Mouse (Mus musculus) ES-E14 (cell line): ENCODE measurements around the gene E130309D02Rik. TPM values are rescaled to one million over a fixed set of nuclear protein-coding genes. Genes with fewer than 3 reads are reported as not detected.
A peak's percentile ranks its signal among the peaks of the same experiment; 100 is the strongest.

Experiments
- DNase-seq: peaks from one replicate; pipeline ENCODE4 v3.0.0-alpha.2; 2013; ENCODE audit warnings: low read depth, low spot score
- H3K27ac ChIP-seq: 2 replicates; pipeline ENCODE4 v1.5.1; 2012; ENCODE audit warnings: low read depth, mild to moderate bottlenecking, low read length, moderate library complexity, mixed read lengths; ENCODE audit not compliant: poor library complexity, insufficient read depth, severe bottlenecking
- H3K36me3 ChIP-seq: 2 replicates; pipeline ENCODE4 v1.6.1; 2012; ENCODE audit warnings: mild to moderate bottlenecking, low read length, moderate library complexity, mixed read lengths; ENCODE audit not compliant: control insufficient read depth, poor library complexity, insufficient read depth, severe bottlenecking
- H3K4me1 ChIP-seq, 2 experiments: fragments of 150-350 bp in 1 of 2; sonication (generic) in 1 of 2; 2 replicates each; pipeline ENCODE4 v1.6.1; 2012; ENCODE audit warnings: low read length in 2 of 2, mild to moderate bottlenecking in 1 of 2, mixed read lengths in 1 of 2; ENCODE audit not compliant: control insufficient read depth in 2 of 2, insufficient read depth in 2 of 2, poor library complexity in 1 of 2
- H3K4me3 ChIP-seq, 2 experiments: fragments of 150-350 bp in 1 of 2; sonication (generic) in 1 of 2; 2 replicates each; pipeline ENCODE4 v1.5.1; 2012; ENCODE audit warnings: low read length in 2 of 2, low read depth in 1 of 2, mild to moderate bottlenecking in 1 of 2, mixed read lengths in 1 of 2; ENCODE audit not compliant: insufficient read depth in 1 of 2, poor library complexity in 1 of 2, severe bottlenecking in 1 of 2
- H3K9ac ChIP-seq: 2 replicates; pipeline ENCODE4 v1.6.1; 2012; ENCODE audit warnings: low read depth, mild to moderate bottlenecking, low read length, mixed read lengths; ENCODE audit not compliant: poor library complexity, insufficient read depth, severe bottlenecking
- H3K9me3 ChIP-seq: fragments of 150-350 bp; sonication (generic); 2 replicates; pipeline ENCODE4 v1.6.1; 2012; ENCODE audit warnings: low read depth, mild to moderate bottlenecking, low read length; ENCODE audit not compliant: control insufficient read depth, insufficient read depth
- CHD2 ChIP-seq: IDR thresholded peaks from 2 replicates; pipeline ENCODE4 v1.6.1; 2014; ENCODE audit warnings: mild to moderate bottlenecking, low read depth, low read length, inconsistent platforms
- HCFC1 ChIP-seq: IDR thresholded peaks from 2 replicates; pipeline ENCODE4 v1.6.1; 2012; ENCODE audit warnings: low read length, inconsistent platforms, borderline replicate concordance; ENCODE audit not compliant: insufficient read depth
- MAFK ChIP-seq: IDR thresholded peaks from 2 replicates; pipeline ENCODE4 v1.6.1; 2014; ENCODE audit warnings: mild to moderate bottlenecking, low read depth, low read length, inconsistent platforms; ENCODE audit not compliant: insufficient read depth
- ZC3H11A ChIP-seq: IDR thresholded peaks from 2 replicates; pipeline ENCODE4 v1.6.1; 2012; ENCODE audit warnings: low read depth, mild to moderate bottlenecking, inconsistent platforms, low read length, borderline replicate concordance
- ZNF384 ChIP-seq: IDR thresholded peaks from 2 replicates; pipeline ENCODE4 v1.6.1; 2012; ENCODE audit warnings: low read depth, low read length, inconsistent platforms
- in situ Hi-C, 2 experiments: fragments of 600-800 bp; cut with MboI; formaldehyde crosslinking; loops; one replicate each; pipeline ENCODE4 v1.15.1; 2025; ENCODE audit warnings: low sequenced_read_pairs in 2 of 2, inconsistent platforms in 1 of 2; ENCODE audit not compliant: unreplicated experiment in 2 of 2
- total RNA-seq: library from RNA; depleted of rRNA; stranded (reverse); fragments of 300-350 nt; gene quantifications from 2 replicates; pipeline ENCODE4 v1.2.3, GENCODE M21; 2012

Gene E130309D02Rik
- total RNA-seq, 1 experiment: 17.9 TPM

GRCm38 (mm10) chr5:143346367-143346766, 31.2 kb upstream of the E130309D02Rik start:
- no peak for TF ChIP-seq HCFC1
- no peak for TF ChIP-seq ZC3H11A
- no peak for TF ChIP-seq CHD2
- TF ChIP-seq MAFK: no peak
- no peak for TF ChIP-seq ZNF384

GRCm38 (mm10) chr5:143339603-143340002, 24.4 kb upstream of the E130309D02Rik start:
- H3K9me3 ChIP-seq: no peaks in the 10 kb centered on the region
- in situ Hi-C loops: no loop called here
- H3K4me3 ChIP-seq: no peak overlapping the region
- no peak overlapping the region for H3K27ac ChIP-seq
- H3K36me3 ChIP-seq: no peaks in the 10 kb centered on the region
- no peak for DNase-seq
- no peak for TF ChIP-seq ZNF384
- H3K9ac ChIP-seq: no peak overlapping the region
- 0 out of 4 replicates have a peak, but pooled peaks cover 0 to 4% of the 10 kb centered on the region in 2 experiments for H3K4me1 ChIP-seq

More at GRCm38 (mm10) chr5:143346367-143346766, 31.2 kb upstream of the E130309D02Rik start:
- no peak for DNase-seq
- no peaks in the 10 kb centered on the region for H3K9me3 ChIP-seq
- no peak overlapping the region for H3K4me3 ChIP-seq
- H3K27ac ChIP-seq: no peak overlapping the region
- in situ Hi-C loops: no loop called here
- H3K4me1 ChIP-seq: peaks cover 0 to 2% of the 10 kb centered on the region in 2 experiments; a peak in 1 of 4 replicates
- no peaks in the 10 kb centered on the region for H3K36me3 ChIP-seq
- H3K9ac ChIP-seq: no peak overlapping the region

GRCm38 (mm10) chr5:143336559-143336958, 21.4 kb upstream of the E130309D02Rik start:
- Histone ChIP-seq H3K9ac (no peak overlapping the region), H3K27ac (no peak overlapping the region; the same call in 1 of the 2 replicates), H3K9me3 (no peaks in the 10 kb centered on the region), H3K4me1 (peaks cover 0 to 4% of the 10 kb centered on the region in 2 experiments; a peak in 1 of 4 replicates), H3K36me3 (no peaks in the 10 kb centered on the region), H3K4me3 (no peak overlapping the region)
- DNase-seq: no peak
- TF ChIP-seq MAFK (no peak), ZNF384 (no peak), HCFC1 (no peak), CHD2 (no peak), ZC3H11A (no peak)
- in situ Hi-C loops: no loop called here

GRCm38 (mm10) chr5:143335089-143335460, 19.9 kb upstream of the E130309D02Rik start:
- H3K36me3 ChIP-seq: no peaks in the 10 kb centered on the region
- TF ChIP-seq ZNF384: no peak
- no peak for TF ChIP-seq MAFK
- no peak for TF ChIP-seq HCFC1
- TF ChIP-seq CHD2: no peak
- no peak overlapping the region for H3K4me3 ChIP-seq
- H3K9me3 ChIP-seq: no peaks in the 10 kb centered on the region
- no peak for DNase-seq
- H3K9ac ChIP-seq: no peak overlapping the region
- no peak overlapping the region for H3K27ac ChIP-seq
- peaks cover 0 to 5% of the 10 kb centered on the region in 2 experiments; a peak in 1 of 4 replicates for H3K4me1 ChIP-seq
- in situ Hi-C loops: no loop called here

- Histone ChIP-seq H3K4me3 (no peak overlapping the region), H3K9ac (no peak overlapping the region), H3K36me3 (no peaks in the 10 kb centered on the region), H3K9me3 (no peaks in the 10 kb centered on the region), H3K4me1 (peaks cover 2 to 5% of the 10 kb centered on the region in 2 experiments; a peak in 1 of 4 replicates), H3K27ac (no peak overlapping the region)
- no peak for DNase-seq
- in situ Hi-C loops: no loop called here
- no peak for TF ChIP-seq HCFC1
- peak; percentile 76 for TF ChIP-seq MAFK
These were observed 19.4 kb upstream of the E130309D02Rik start for GRCm38 (mm10) chr5:143334418-143335088.
